Mouse (Mus musculus) heart, adult 2 months (tissue): ENCODE data around the gene Lin52. TPM values are rescaled to one million over a fixed set of nuclear protein-coding genes. Genes with fewer than 3 reads are reported as not detected.

Experiments used
- DNase-seq, 2 experiments: peaks; one replicate each; pipeline ENCODE4 v3.0.0; 2021
- H3K27ac ChIP-seq: fragments of 200-600 bp; 2 replicates; pipeline ENCODE4 v1.8.1; 2022
- H3K27me3 ChIP-seq: fragments of 200-500 bp; 2 replicates; pipeline ENCODE4 v1.6.1; 2012; ENCODE audit warnings: mild to moderate bottlenecking, low read length, inconsistent platforms, mixed read lengths; ENCODE audit not compliant: control insufficient read depth, insufficient read depth
- H3K36me3 ChIP-seq: fragments of 200-500 bp; 2 replicates; pipeline ENCODE4 v1.6.1; 2012; ENCODE audit warnings: low read length, inconsistent platforms; ENCODE audit not compliant: control insufficient read depth, insufficient read depth
- H3K4me1 ChIP-seq: fragments of 200-500 bp; 2 replicates; pipeline ENCODE4 v1.6.1; 2011; ENCODE audit warnings: low read length; ENCODE audit not compliant: control insufficient read depth, insufficient read depth
- H3K4me3 ChIP-seq: fragments of 200-600 bp; 2 replicates; pipeline ENCODE4 v1.8.1; 2022
- H3K79me2 ChIP-seq: fragments of 200-500 bp; replicated peaks from 2 replicates; pipeline ENCODE4 v1.6.1; 2012; ENCODE audit warnings: mild to moderate bottlenecking, inconsistent platforms, low read length, moderate library complexity, mixed read lengths; ENCODE audit not compliant: control insufficient read depth, insufficient read depth
- H3K9ac ChIP-seq: fragments of 200-500 bp; 2 replicates; pipeline ENCODE4 v1.6.1; 2012; ENCODE audit warnings: low read depth, mild to moderate bottlenecking, control low read depth, inconsistent platforms, low read length, mixed read lengths
- CTCF ChIP-seq: fragments of 200-600 bp; IDR thresholded peaks from 2 replicates; pipeline ENCODE4 v1.8.1; 2022; ENCODE audit warnings: antibody characterized with exemption, mild to moderate bottlenecking, moderate library complexity
- EP300 ChIP-seq: fragments of 200-500 bp; IDR thresholded peaks from 2 replicates; pipeline ENCODE4 v1.6.1; 2011; ENCODE audit warnings: low read depth, low read length, control low read depth; ENCODE audit not compliant: insufficient read depth
- POLR2A ChIP-seq: fragments of 200-500 bp; IDR thresholded peaks from 2 replicates; pipeline ENCODE4 v1.6.1; 2011; ENCODE audit warnings: mild to moderate bottlenecking, low read depth, low read length, control low read depth; ENCODE audit not compliant: insufficient read depth
- WGBS: fragments of 180-500 bp; shearing (Covaris S2); methylation state at CpG from one replicate; pipeline ENCODE4 v1.1.7; 2018; 5-methylcytosine and 5-hydroxymethylcytosine counted together
- intact Hi-C: fragments of 180-260 bp; cut with DNase I; formaldehyde crosslinking; loops from one replicate; pipeline ENCODE4 v1.15.1; 2025
- polyA plus RNA-seq: library from polyadenylated mRNA; depleted of rRNA; stranded (reverse); fragments of >200 nt; gene quantifications from 2 replicates; pipeline ENCODE4 v1.2.3, GENCODE M21; 2012
- total RNA-seq, 2 experiments: library from RNA; stranded (reverse); gene quantifications; 2 replicates each; pipeline ENCODE4 v1.2.3; 2021

Lin52 gene
- total and polyA plus RNA-seq, 3 experiments: 7.8 to 16.5 (median 12.4) TPM

- H3K27me3 ChIP-seq: no peaks in the 10 kb centered on the region
- H3K79me2 ChIP-seq: no peaks in the 10 kb centered on the region
- intact Hi-C loops: loop anchor here (1.0 kb wide), 2 partner anchors 41 to 49 kb away; no protein-coding TSS in a partner anchor
- peak within 1 kb of the TSS; percentile 79 for H3K9ac ChIP-seq
- WGBS: 2% methylated on average over 54 of the region's 63 CpGs
- TF ChIP-seq POLR2A (peak; percentile 52; the same call in 1 of the 2 replicates), CTCF (peak; percentile 19; the same call in 1 of the 2 replicates), EP300 (no peak)
- H3K36me3 ChIP-seq: peaks cover 2% of the 10 kb centered on the region; the same call in 1 of the 2 replicates
- H3K27ac ChIP-seq: peak within 1 kb of the TSS; percentile 89
- peak within 1 kb of the TSS; percentile 90 for H3K4me3 ChIP-seq
- no peaks in the 10 kb centered on the region; the same call in 1 of the 2 replicates for H3K4me1 ChIP-seq
- peak; percentile 94 to 96 for DNase-seq
Measured at GRCm38 (mm10) chr12:84408819-84409507, 42.3 kb upstream of the Lin52 start, which contains the start of the genes Entpd5 and Bbof1. TSS of gene Entpd5 (minus strand) at chr12:84409029. TSS of gene Bbof1 (plus strand) at chr12:84409071.

GRCm38 (mm10) chr12:84416834-84417604 is 34.2 kb upstream of the Lin52 start, which contains the start of gene Rnf113a2:
TSS of gene Rnf113a2 (plus strand) at chr12:84417196.
- H3K4me1 ChIP-seq: peaks cover 1% of the 10 kb centered on the region; the same call in 1 of the 2 replicates
- 3% methylated on average over 50 of the region's 50 CpGs for WGBS
- no peaks in the 10 kb centered on the region for H3K79me2 ChIP-seq
- intact Hi-C loops: no loop called here
- H3K27me3 ChIP-seq: no peaks in the 10 kb centered on the region
- DNase-seq: peak; percentile 87 to 90
- H3K36me3 ChIP-seq: no peaks in the 10 kb centered on the region
- TF ChIP-seq POLR2A: peak; percentile 84
- TF ChIP-seq EP300: no peak
- no peak for TF ChIP-seq CTCF
- peak within 1 kb of the TSS; percentile 87 for H3K9ac ChIP-seq
- peak within 1 kb of the TSS; percentile 62 for H3K4me3 ChIP-seq
- H3K27ac ChIP-seq: peak within 1 kb of the TSS; percentile 77

GRCm38 (mm10) chr12:84417605-84417922 is 33.7 kb upstream of the Lin52 start:
- intact Hi-C loops: no loop called here
- Histone ChIP-seq H3K4me1 (peaks cover 1% of the 10 kb centered on the region; the same call in 1 of the 2 replicates), H3K9ac (peak overlapping the region; percentile 87), H3K4me3 (peak overlapping the region; percentile 62), H3K27ac (peak overlapping the region; percentile 77; the same call in 1 of the 2 replicates), H3K36me3 (no peaks in the 10 kb centered on the region), H3K27me3 (no peaks in the 10 kb centered on the region), H3K79me2 (no peaks in the 10 kb centered on the region)
- TF ChIP-seq POLR2A: no peak
- no peak for TF ChIP-seq CTCF
- TF ChIP-seq EP300: no peak
- DNase-seq: no peak
- WGBS: 42% methylated on average over 18 of the region's 18 CpGs

- DNase-seq: no peak
- no peak overlapping the region for H3K9ac ChIP-seq
- no peaks in the 10 kb centered on the region for H3K27me3 ChIP-seq
- no peak overlapping the region for H3K4me3 ChIP-seq
- no peaks in the 10 kb centered on the region for H3K79me2 ChIP-seq
- intact Hi-C loops: loop anchor here (1.0 kb wide), 1 partner anchor 18 kb away; no protein-coding TSS in a partner anchor
- no peaks in the 10 kb centered on the region for H3K36me3 ChIP-seq
- no peak overlapping the region for H3K27ac ChIP-seq
- no peaks in the 10 kb centered on the region for H3K4me1 ChIP-seq
- 55% methylated on average over 3 of the region's 3 CpGs for whole genome bisulfite sequencing
- TF ChIP-seq CTCF: no peak
Measured at GRCm38 (mm10) chr12:84423990-84424389, 27.2 kb upstream of the Lin52 start.

- H3K79me2 ChIP-seq: no peaks in the 10 kb centered on the region
- no peak overlapping the region for H3K27ac ChIP-seq
- no peak overlapping the region for H3K9ac ChIP-seq
- H3K36me3 ChIP-seq: no peaks in the 10 kb centered on the region; the same call in 1 of the 2 replicates
- WGBS: 70% methylated on average over 2 of the region's 2 CpGs
- DNase-seq: no peak
- intact Hi-C loops: loop anchor here (5.0 kb wide), 1 partner anchor 83 kb away; no protein-coding TSS in a partner anchor
- H3K4me1 ChIP-seq: no peaks in the 10 kb centered on the region
- H3K27me3 ChIP-seq: no peaks in the 10 kb centered on the region
- TF ChIP-seq CTCF: no peak
- no peak for TF ChIP-seq POLR2A
- TF ChIP-seq EP300: no peak
- H3K4me3 ChIP-seq: no peak overlapping the region
Measured at GRCm38 (mm10) chr12:84429825-84430224, 21.4 kb upstream of the Lin52 start.
